Mouse (Mus musculus): ENCODE results near the gene Gm10272. TPM values are rescaled to one million over a fixed set of nuclear protein-coding genes. Genes with fewer than 3 reads are reported as not detected.
"Not testable (repeated sequence)": the region's sequence is repeated elsewhere in the genome, so short reads cannot be mapped to it uniquely, and the experiment has no call there.

Gm10272 gene
- polyA plus RNA-seq, 1 experiment from 2014 or later: not detected

DNA sequence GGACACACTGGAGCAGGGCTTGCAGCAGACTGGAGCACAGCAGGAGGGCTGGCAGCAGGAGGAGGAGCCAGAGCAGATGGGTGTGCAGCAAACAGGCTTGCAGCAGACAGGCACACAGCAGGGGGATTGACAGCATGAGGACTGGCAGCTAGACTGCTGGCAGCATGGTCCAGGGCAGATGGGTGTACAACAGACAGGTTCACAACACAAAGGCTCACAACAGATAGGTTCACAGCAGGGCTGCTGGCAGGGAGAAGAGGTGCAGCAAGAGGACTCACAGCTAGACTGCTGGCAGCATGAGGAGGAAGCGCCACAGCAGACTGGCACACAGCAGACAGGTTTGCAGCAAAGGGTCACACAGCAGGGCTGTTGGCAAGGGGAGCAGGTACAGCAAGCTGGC is 44.3 kb downstream of the Gm10272 start:
- DNase-seq (ENCODE audit: low spot score, missing footprints); H3K4me3 ChIP-seq (ENCODE audit: low read depth, low read length); H3K9me3 ChIP-seq (ENCODE audit: control insufficient read depth, low read length); H3K27me3 ChIP-seq (ENCODE audit: control insufficient read depth, insufficient read depth, low read length); H3K4me2 ChIP-seq; H3K36me3 ChIP-seq (ENCODE audit: control insufficient read depth, insufficient read depth, low read length); H3K4me1 ChIP-seq (ENCODE audit: control insufficient read depth, insufficient read depth, low read length); H3K27ac ChIP-seq (ENCODE audit: low read depth, low read length); ATAC-seq (ENCODE audit: low FRiP score); H3K9ac ChIP-seq (ENCODE audit: low read length): not testable (repeated sequence)
- 59% methylated on average over 1 of the region's 1 CpGs for WGBS

- H3K27me3 ChIP-seq (ENCODE audit: control insufficient read depth, insufficient read depth, low read length); H3K4me1 ChIP-seq (ENCODE audit: control insufficient read depth, insufficient read depth, low read length); H3K4me2 ChIP-seq; H3K4me3 ChIP-seq (ENCODE audit: low read depth, low read length); H3K36me3 ChIP-seq (ENCODE audit: control insufficient read depth, insufficient read depth, low read length); ATAC-seq (ENCODE audit: low FRiP score); H3K9ac ChIP-seq (ENCODE audit: low read length); H3K27ac ChIP-seq (ENCODE audit: low read depth, low read length); H3K9me3 ChIP-seq (ENCODE audit: control insufficient read depth, low read length); DNase-seq (ENCODE audit: low spot score, missing footprints): not testable (repeated sequence)
- WGBS: 70% methylated on average over 1 of the region's 1 CpGs
Measured at GRCm38 (mm10) chr10:77751254-77751653, 44.8 kb downstream of the Gm10272 start, which contains the start of gene Gm9736. Gene Gm9736, minus strand, starts transcription at chr10:77751354.

DNA sequence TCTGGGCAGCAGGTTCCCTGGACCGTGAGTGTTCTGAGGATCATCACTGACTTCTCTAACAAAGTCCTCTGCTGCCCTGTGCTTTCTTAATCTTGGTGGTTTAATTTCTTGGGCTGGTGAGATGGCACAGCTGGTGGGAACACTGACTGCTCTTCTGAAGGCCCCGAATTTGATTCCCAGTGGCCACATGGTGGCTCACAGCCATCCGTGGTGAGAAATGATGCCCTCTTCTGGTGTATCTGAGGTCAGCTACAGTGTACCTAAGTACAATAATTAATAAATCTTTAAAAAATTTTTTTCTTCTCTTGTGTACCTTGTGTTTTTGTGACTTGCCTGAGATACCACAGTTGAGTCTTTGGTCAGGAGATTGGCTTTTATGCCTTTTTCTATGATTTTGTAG is 45.9 kb downstream of the Gm10272 start:
- H3K27ac ChIP-seq (ENCODE audit: low read depth, low read length); H3K9ac ChIP-seq (ENCODE audit: low read length); H3K4me3 ChIP-seq (ENCODE audit: low read depth, low read length); H3K27me3 ChIP-seq (ENCODE audit: control insufficient read depth, insufficient read depth, low read length); H3K9me3 ChIP-seq (ENCODE audit: control insufficient read depth, low read length); H3K4me2 ChIP-seq; DNase-seq (ENCODE audit: low spot score, missing footprints); ATAC-seq (ENCODE audit: low FRiP score); H3K36me3 ChIP-seq (ENCODE audit: control insufficient read depth, insufficient read depth, low read length); H3K4me1 ChIP-seq (ENCODE audit: control insufficient read depth, insufficient read depth, low read length): not testable (repeated sequence)
- 57% methylated on average over 3 of the region's 3 CpGs for WGBS

- Histone ChIP-seq H3K36me3 (ENCODE audit: control insufficient read depth, insufficient read depth, low read length) (no peaks in the 10 kb centered on the region), H3K9ac (ENCODE audit: low read length) (no peak overlapping the region), H3K4me2 (no peak overlapping the region), H3K27me3 (ENCODE audit: control insufficient read depth, insufficient read depth, low read length) (no peaks in the 10 kb centered on the region), H3K9me3 (ENCODE audit: control insufficient read depth, low read length) (no peaks in the 10 kb centered on the region), H3K4me3 (ENCODE audit: low read depth, low read length) (no peak overlapping the region), H3K27ac (ENCODE audit: low read depth, low read length) (no peak overlapping the region), H3K4me1 (ENCODE audit: control insufficient read depth, insufficient read depth, low read length) (no peaks in the 10 kb centered on the region)
- ATAC-seq (ENCODE audit: low FRiP score): no peak
- no peak for DNase-seq (ENCODE audit: low spot score, missing footprints)
Measured at GRCm38 (mm10) chr10:77753448-77753847, 47.0 kb downstream of the Gm10272 start.

Other genes with a start within 250 kb of the Gm10272 start
- 38.7 and 42.2 TPM in 2 replicates for gene Fam207a, start 190.8 kb upstream of the Gm10272 start, polyA plus RNA-seq (2014; fragmentation: Nextera tagmentation; extraction: Ambion mirVana)
- 0.57 and 0.59 TPM in 2 replicates for gene Itgb2, start 176.4 kb upstream of the Gm10272 start, polyA plus RNA-seq (2014; fragmentation: Nextera tagmentation; extraction: Ambion mirVana)
- gene Pttg1ip, start 124.9 kb upstream of the Gm10272 start, polyA plus RNA-seq (2014; fragmentation: Nextera tagmentation; extraction: Ambion mirVana): 68.5 and 73.2 TPM in 2 replicates
- gene Sumo3, start 100.5 kb upstream of the Gm10272 start, polyA plus RNA-seq (2014; fragmentation: Nextera tagmentation; extraction: Ambion mirVana): 338 and 353 TPM in 2 replicates
- gene Gm49325, start 100.4 kb upstream of the Gm10272 start, polyA plus RNA-seq (2014; fragmentation: Nextera tagmentation; extraction: Ambion mirVana): 2.4 TPM in 1 of 2 replicates, not detected in the other
- gene Ube2g2, start 84.4 kb upstream of the Gm10272 start, polyA plus RNA-seq (2014; fragmentation: Nextera tagmentation; extraction: Ambion mirVana): 42.8 and 47.6 TPM in 2 replicates
- gene Tspear, start 20.1 kb upstream of the Gm10272 start, polyA plus RNA-seq (2014; fragmentation: Nextera tagmentation; extraction: Ambion mirVana): 0.72 and 1.2 TPM in 2 replicates
- not detected in 2 replicates for gene Gm19402, start 15.9 kb upstream of the Gm10272 start, polyA plus RNA-seq (2014; fragmentation: Nextera tagmentation; extraction: Ambion mirVana)
- not detected in 2 replicates for gene Gm9508, start 9.4 kb upstream of the Gm10272 start, polyA plus RNA-seq (2014; fragmentation: Nextera tagmentation; extraction: Ambion mirVana)
- not detected in 2 replicates for gene Gm10024, start 4.8 kb downstream of the Gm10272 start, polyA plus RNA-seq (2014; fragmentation: Nextera tagmentation; extraction: Ambion mirVana)
- gene Gm10142, start 9.2 kb downstream of the Gm10272 start, polyA plus RNA-seq (2014; fragmentation: Nextera tagmentation; extraction: Ambion mirVana): not detected in 2 replicates
- not detected in 2 replicates for gene Krtap12-1, start 14.0 kb downstream of the Gm10272 start, polyA plus RNA-seq (2014; fragmentation: Nextera tagmentation; extraction: Ambion mirVana)
- not detected in 2 replicates for gene Gm10100, start 19.9 kb downstream of the Gm10272 start, polyA plus RNA-seq (2014; fragmentation: Nextera tagmentation; extraction: Ambion mirVana)
- not detected in 2 replicates for gene Gm18596, start 36.0 kb downstream of the Gm10272 start, polyA plus RNA-seq (2014; fragmentation: Nextera tagmentation; extraction: Ambion mirVana)
- not detected in 2 replicates for gene Gm9736, start 44.7 kb downstream of the Gm10272 start, polyA plus RNA-seq (2014; fragmentation: Nextera tagmentation; extraction: Ambion mirVana)
- gene Gm3233, start 53.1 kb downstream of the Gm10272 start, polyA plus RNA-seq (2014; fragmentation: Nextera tagmentation; extraction: Ambion mirVana): not detected in 2 replicates
- gene Gm3238, start 64.7 kb downstream of the Gm10272 start, polyA plus RNA-seq (2014; fragmentation: Nextera tagmentation; extraction: Ambion mirVana): not detected in 2 replicates
- not detected in 2 replicates for gene Gm7138, start 70.3 kb downstream of the Gm10272 start, polyA plus RNA-seq (2014; fragmentation: Nextera tagmentation; extraction: Ambion mirVana)
- gene Gm3250, start 75.9 kb downstream of the Gm10272 start, polyA plus RNA-seq (2014; fragmentation: Nextera tagmentation; extraction: Ambion mirVana): not detected in 2 replicates
- not detected in 2 replicates for gene Gm7137, start 81.6 kb downstream of the Gm10272 start, polyA plus RNA-seq (2014; fragmentation: Nextera tagmentation; extraction: Ambion mirVana)
- not detected in 2 replicates for gene Gm9639, start 88.5 kb downstream of the Gm10272 start, polyA plus RNA-seq (2014; fragmentation: Nextera tagmentation; extraction: Ambion mirVana)
- gene Gm19668, start 92.5 kb downstream of the Gm10272 start, polyA plus RNA-seq (2014; fragmentation: Nextera tagmentation; extraction: Ambion mirVana): not detected in 2 replicates
- gene Gm9507, start 105.2 kb downstream of the Gm10272 start, polyA plus RNA-seq (2014; fragmentation: Nextera tagmentation; extraction: Ambion mirVana): not detected in 2 replicates
- not detected in 2 replicates for gene Gm2696, start 108.1 kb downstream of the Gm10272 start, polyA plus RNA-seq (2014; fragmentation: Nextera tagmentation; extraction: Ambion mirVana)
- gene Krtap10-4, start 120.5 kb downstream of the Gm10272 start, polyA plus RNA-seq (2014; fragmentation: Nextera tagmentation; extraction: Ambion mirVana): not detected in 2 replicates
- gene Krtap10-10, start 129.3 kb downstream of the Gm10272 start, polyA plus RNA-seq (2014; fragmentation: Nextera tagmentation; extraction: Ambion mirVana): not detected in 2 replicates
- gene Gm36176, start 140.2 kb downstream of the Gm10272 start, polyA plus RNA-seq (2014; fragmentation: Nextera tagmentation; extraction: Ambion mirVana): not detected in 2 replicates
- gene Gm10318, start 146.2 kb downstream of the Gm10272 start, polyA plus RNA-seq (2014; fragmentation: Nextera tagmentation; extraction: Ambion mirVana): not detected in 2 replicates
- not detected in 2 replicates for gene Gm3285, start 155.3 kb downstream of the Gm10272 start, polyA plus RNA-seq (2014; fragmentation: Nextera tagmentation; extraction: Ambion mirVana)
- gene Lrrc3, start 195.9 kb downstream of the Gm10272 start, polyA plus RNA-seq (2014; fragmentation: Nextera tagmentation; extraction: Ambion mirVana): 2.7 and 2.8 TPM in 2 replicates

All from midbrain, embryonic 11.5 days (tissue).